9 mouse cellular contexts compared by ENCODE assay signal in the genomic region with DNA sequence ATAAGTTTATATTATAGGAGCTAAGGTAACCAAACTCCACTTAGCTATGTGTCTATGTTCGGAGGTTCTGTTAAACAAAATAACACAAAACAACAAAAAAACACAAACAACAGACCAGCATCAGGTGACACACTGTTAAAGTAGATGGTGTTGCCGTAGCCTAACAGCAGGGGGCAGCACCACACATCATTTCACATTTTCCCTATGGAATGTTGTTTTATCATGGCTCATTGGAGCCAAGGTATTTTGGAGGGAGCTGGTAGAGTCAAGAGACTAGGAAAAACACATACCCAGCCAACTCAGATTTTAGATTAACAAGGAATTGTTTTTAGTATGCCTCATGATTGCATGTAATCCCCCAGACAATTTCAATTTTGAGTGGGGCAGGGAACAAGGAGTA. TPM values are rescaled to one million over a fixed set of nuclear protein-coding genes. Genes with fewer than 3 reads are reported as not detected.
A peak's percentile ranks its signal among the peaks of the same experiment; 100 is the strongest.
DNase-seq lines count a peak whose midpoint lies in the region; ATAC-seq and TF ChIP-seq lines count a peak whose summit lies in the region.
"Had no signal": no experiment of that assay in that cellular context is flagged by ENCODE, and none has a peak within 500 bp of the region (broad histone marks: within the 10 kb centered on the region; RNA-seq: fewer than 3 reads in every experiment).

No protein-coding gene starts in this region.

- peak; percentile 80 for DNase-seq in hindbrain, embryonic 11.5 days (ENCODE audit: low spot score)
- DNase-seq in adrenal gland, postnatal 10 days: peak; percentile 78
- peak; percentile 65 for DNase-seq in embryo, embryonic 9.5 days (ENCODE audit: extremely low spot score)
- peak; percentile 66 to 81 for DNase-seq in heart, postnatal 10 days
- DNase-seq in layer of hippocampus, adult 8-10 months (ENCODE audit: low spot score in 2 of 2): peak; percentile 10 to 60
- peak; percentile 76 for DNase-seq in lung, postnatal 36 days

- WGBS in hindbrain, embryonic 11.5 days: 15% methylated on average over 2 of the region's 2 CpGs
- 16% methylated on average over 2 of the region's 2 CpGs for WGBS in hindbrain, embryonic 16.5 days

- no peaks in the 10 kb centered on the region for H3K9me3 ChIP-seq in hindbrain, embryonic 11.5 days (ENCODE audit: control insufficient read depth, low read length)
- H3K9me3 ChIP-seq in hindbrain, embryonic 16.5 days (ENCODE audit: control insufficient read depth, low read length): no peaks in the 10 kb centered on the region

- no peak overlapping the region for H3K9ac ChIP-seq in hindbrain, embryonic 11.5 days (ENCODE audit: low read depth, low read length)
- no peak overlapping the region for H3K9ac ChIP-seq in hindbrain, embryonic 16.5 days (ENCODE audit: low read depth, low read length)

- H3K4me2 ChIP-seq in hindbrain, embryonic 11.5 days (replicated peaks; ENCODE audit: low read depth, low read length): no peak overlapping the region
- no peak overlapping the region for H3K4me2 ChIP-seq in hindbrain, embryonic 16.5 days (ENCODE audit: low read length)

- H3K27ac ChIP-seq in hindbrain, embryonic 11.5 days (ENCODE audit: low read depth, low read length): no peak overlapping the region
- H3K27ac ChIP-seq in hindbrain, embryonic 16.5 days (ENCODE audit: low read depth, low read length): no peak overlapping the region
- H3K27ac ChIP-seq in testis, adult 2 months (ENCODE audit: control insufficient read depth, insufficient read depth, low read depth, low read length): no peak overlapping the region
- H3K27ac ChIP-seq: macrophage had no signal

- TF ChIP-seq CTCF in testis, adult 2 months (IDR thresholded peaks at IDR 0.05; ENCODE audit: control insufficient read depth, insufficient read depth, insufficient replicate concordance, low read depth, low read length): peak; percentile 29; the same call in 1 of the 2 replicates

- no peaks in the 10 kb centered on the region for H3K4me1 ChIP-seq in hindbrain, embryonic 11.5 days (replicated peaks; ENCODE audit: control insufficient read depth, insufficient read depth, low read length)
- H3K4me1 ChIP-seq in hindbrain, embryonic 16.5 days (ENCODE audit: control insufficient read depth, insufficient read depth, low read depth, low read length): no peaks in the 10 kb centered on the region
- H3K4me1 ChIP-seq in testis, adult 2 months (ENCODE audit: control insufficient read depth, insufficient read depth, low read length): no peaks in the 10 kb centered on the region

- no peak for ATAC-seq in hindbrain, embryonic 11.5 days (ENCODE audit: low FRiP score)
- no peak for ATAC-seq in hindbrain, embryonic 16.5 days

- H3K4me3 ChIP-seq in hindbrain, embryonic 11.5 days (ENCODE audit: low read depth, low read length): no peak overlapping the region
- H3K4me3 ChIP-seq in hindbrain, embryonic 16.5 days (ENCODE audit: low read length): no peak overlapping the region
- no peak overlapping the region for H3K4me3 ChIP-seq in testis, adult 2 months (ENCODE audit: control insufficient read depth, low read depth, low read length)

- H3K36me3 ChIP-seq in hindbrain, embryonic 11.5 days (ENCODE audit: control insufficient read depth, insufficient read depth, low read length): no peaks in the 10 kb centered on the region
- H3K36me3 ChIP-seq in hindbrain, embryonic 16.5 days (ENCODE audit: control insufficient read depth, insufficient read depth, low read length): no peaks in the 10 kb centered on the region
- H3K36me3 ChIP-seq in testis, adult 2 months (ENCODE audit: control insufficient read depth, insufficient read depth, low read length): no peaks in the 10 kb centered on the region

- intact Hi-C loops in heart, postnatal 10 days (cut with DNase I): loop anchor here (1.0 to 5.0 kb wide), 5 partner anchors 96 to 442 kb away; a partner anchor contains a TSS

- H3K27me3 ChIP-seq in hindbrain, embryonic 11.5 days (ENCODE audit: control insufficient read depth, insufficient read depth, low read length): no peaks in the 10 kb centered on the region
- H3K27me3 ChIP-seq in hindbrain, embryonic 16.5 days (replicated peaks; ENCODE audit: control insufficient read depth, insufficient read depth, low read length): no peaks in the 10 kb centered on the region
- no peaks in the 10 kb centered on the region for H3K27me3 ChIP-seq in testis, adult 2 months (ENCODE audit: control insufficient read depth, insufficient read depth, low read length)

- no peak for TF ChIP-seq POLR2A in testis, adult 2 months (IDR thresholded peaks at IDR 0.05; ENCODE audit: control insufficient read depth, low read depth, low read length)

RNA-seq across cellular contexts. Expression of a gene that starts 3.3 kb away (rescaled TPM):
- polyA plus RNA-seq in hindbrain, embryonic 11.5 days (2014; fragmentation: Nextera tagmentation; extraction: Ambion mirVana): not detected in 2 replicates
- 0.09 and 0.17 TPM in 2 replicates for polyA plus RNA-seq in hindbrain, embryonic 16.5 days (2015; fragmentation: Nextera tagmentation; extraction: Ambion mirVana)
- total RNA-seq in adrenal gland, postnatal 10 days (2021): not detected
- total RNA-seq in heart, postnatal 10 days (2021): under 1 TPM in 1 of 2 experiments, not detected in 1; 0.26 TPM
- total RNA-seq in layer of hippocampus, adult 8-10 months (2022): under 1 TPM in 1 of 4 experiments, not detected in 3; 0.31 TPM
- not detected in 2 replicates for polyA plus RNA-seq in testis, adult 2 months (2012; rRNA removed)
- polyA plus RNA-seq: macrophage had no signal

RNA-seq across cellular contexts. Expression of a gene that starts 48.7 kb away (rescaled TPM):
- 2.9 and 4.1 TPM in 2 replicates for polyA plus RNA-seq in hindbrain, embryonic 11.5 days (2014; fragmentation: Nextera tagmentation; extraction: Ambion mirVana)
- polyA plus RNA-seq in hindbrain, embryonic 16.5 days (2015; fragmentation: Nextera tagmentation; extraction: Ambion mirVana): 1.6 and 2.5 TPM in 2 replicates
- total RNA-seq in adrenal gland, postnatal 10 days (2021): under 1 TPM in 1 of 2 experiments, not detected in 1; 0.15 TPM
- total RNA-seq in heart, postnatal 10 days (2021): not detected
- total RNA-seq in layer of hippocampus, adult 8-10 months (2022): under 1 TPM in 1 of 4 experiments, not detected in 3; 0.38 TPM
- 54.7 and 66.2 TPM in 2 replicates for polyA plus RNA-seq in testis, adult 2 months (2012; rRNA removed)
- polyA plus RNA-seq: macrophage had no signal

RNA-seq across cellular contexts. Expression of a gene that starts 49.7 kb away (rescaled TPM):
- polyA plus RNA-seq in hindbrain, embryonic 11.5 days (2014; fragmentation: Nextera tagmentation; extraction: Ambion mirVana): not detected in 2 replicates
- polyA plus RNA-seq in hindbrain, embryonic 16.5 days (2015; fragmentation: Nextera tagmentation; extraction: Ambion mirVana): 0.05 and 0.06 TPM in 2 replicates
- total RNA-seq in adrenal gland, postnatal 10 days (2021): under 1 TPM in 1 of 2 experiments, not detected in 1; 0.12 TPM
- not detected for total RNA-seq in heart, postnatal 10 days (2021)
- total RNA-seq in layer of hippocampus, adult 8-10 months (2022): not detected
- 2.4 and 3.0 TPM in 2 replicates for polyA plus RNA-seq in testis, adult 2 months (2012; rRNA removed)
- polyA plus RNA-seq: macrophage had no signal

RNA-seq across cellular contexts. Expression of a gene that starts 52.0 kb away (rescaled TPM):
- not detected in 2 replicates for polyA plus RNA-seq in hindbrain, embryonic 11.5 days (2014; fragmentation: Nextera tagmentation; extraction: Ambion mirVana)
- 0.09 TPM in 1 of 2 replicates, not detected in the other for polyA plus RNA-seq in hindbrain, embryonic 16.5 days (2015; fragmentation: Nextera tagmentation; extraction: Ambion mirVana)
- total RNA-seq in adrenal gland, postnatal 10 days (2021): not detected
- not detected for total RNA-seq in heart, postnatal 10 days (2021)
- total RNA-seq in layer of hippocampus, adult 8-10 months (2022): not detected
- polyA plus RNA-seq in testis, adult 2 months (2012; rRNA removed): 45.2 and 45.3 TPM in 2 replicates
- polyA plus RNA-seq: macrophage had no signal
